Mouse (Mus musculus): Measurements from ENCODE around the gene Fdxr. TPM values are rescaled to one million over a fixed set of nuclear protein-coding genes. Genes with fewer than 3 reads are reported as not detected.

Fdxr gene
- polyA plus RNA-seq, 1 experiment from 2014 or later, result 17.6 TPM

- Histone ChIP-seq H3K36me3 (replicated peaks) (peaks cover 27% of the 10 kb centered on the region), H3K4me1 (peaks cover 68% of the 10 kb centered on the region), H3K9me3 (no peaks in the 10 kb centered on the region), H3K4me3 (no peak overlapping the region), H3K27ac (replicated peaks) (no peak overlapping the region), H3K27me3 (replicated peaks; ENCODE audit: low read depth, poor library complexity, severe bottlenecking) (peaks cover 81% of the 10 kb centered on the region)
- DNase-seq (ENCODE audit: low spot score), result no peak
- 85% methylated on average over 8 of the region's 8 CpGs for WGBS
These were observed 32.0 kb downstream of the Fdxr start for GRCm38 (mm10) chr11:115244840-115245239.

GRCm38 (mm10) chr11:115243783-115244182 is 33.1 kb downstream of the Fdxr start:
- Histone ChIP-seq H3K36me3 (replicated peaks) (peaks cover 27% of the 10 kb centered on the region), H3K27ac (replicated peaks) (0 out of 2 replicates have a peak overlapping the region, but pooled peaks have one; percentile 30), H3K4me1 (peaks cover 64% of the 10 kb centered on the region), H3K9me3 (no peaks in the 10 kb centered on the region), H3K27me3 (replicated peaks; ENCODE audit: low read depth, poor library complexity, severe bottlenecking) (peaks cover 80% of the 10 kb centered on the region), H3K4me3 (no peak overlapping the region)
- no peak for DNase-seq (ENCODE audit: low spot score)
- WGBS, result 90% methylated on average over 12 of the region's 12 CpGs

- Histone ChIP-seq H3K9me3 (no peaks in the 10 kb centered on the region), H3K36me3 (replicated peaks) (peaks cover 27% of the 10 kb centered on the region), H3K4me1 (peaks cover 65% of the 10 kb centered on the region), H3K27me3 (replicated peaks; ENCODE audit: low read depth, poor library complexity, severe bottlenecking) (peaks cover 69% of the 10 kb centered on the region), H3K27ac (replicated peaks) (no peak overlapping the region), H3K4me3 (no peak overlapping the region)
- 68% methylated on average over 3 of the region's 3 CpGs for WGBS
- no peak for DNase-seq (ENCODE audit: low spot score)
These were observed 34.1 kb downstream of the Fdxr start for GRCm38 (mm10) chr11:115242746-115243145.

DNA sequence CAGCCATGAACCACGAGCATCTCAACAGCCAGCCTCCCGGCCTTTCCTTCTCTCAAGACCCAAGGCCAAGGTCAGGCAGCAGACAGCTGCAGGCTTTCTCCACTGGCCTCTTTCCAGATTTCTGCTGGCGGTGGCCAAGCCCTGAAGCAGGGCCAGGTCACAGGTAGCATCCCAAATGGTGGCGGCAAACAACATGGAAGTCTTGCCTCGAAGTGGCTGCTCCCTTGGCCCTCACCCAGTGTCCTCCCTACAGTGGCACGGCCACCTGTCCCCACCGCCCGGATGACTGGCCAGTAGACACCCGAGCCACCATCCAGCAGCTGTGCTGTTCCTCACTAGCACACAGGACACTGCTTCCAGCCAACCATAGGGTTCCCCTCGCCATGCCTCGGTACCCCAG is 35.4 kb downstream of the Fdxr start:
- Histone ChIP-seq H3K27me3 (replicated peaks; ENCODE audit: low read depth, poor library complexity, severe bottlenecking) (peaks cover 58% of the 10 kb centered on the region), H3K27ac (replicated peaks) (no peak overlapping the region), H3K9me3 (no peaks in the 10 kb centered on the region), H3K4me1 (peaks cover 60% of the 10 kb centered on the region), H3K36me3 (replicated peaks) (peaks cover 27% of the 10 kb centered on the region), H3K4me3 (no peak overlapping the region)
- WGBS, result 83% methylated on average over 11 of the region's 11 CpGs
- no peak for DNase-seq (ENCODE audit: low spot score)

GRCm38 (mm10) chr11:115236570-115236969 is 40.3 kb downstream of the Fdxr start:
- H3K9me3 ChIP-seq, result no peaks in the 10 kb centered on the region
- H3K36me3 ChIP-seq (replicated peaks), result no peaks in the 10 kb centered on the region; the same call in 1 of the 2 replicates
- peaks cover 53% of the 10 kb centered on the region for H3K27me3 ChIP-seq (replicated peaks; ENCODE audit: low read depth, poor library complexity, severe bottlenecking)
- no peak for DNase-seq (ENCODE audit: low spot score)
- H3K4me3 ChIP-seq, result no peak overlapping the region
- 68% methylated on average over 5 of the region's 5 CpGs for WGBS
- peaks cover 66% of the 10 kb centered on the region for H3K4me1 ChIP-seq
- H3K27ac ChIP-seq (replicated peaks), result peak overlapping the region; percentile 57; the same call in 1 of the 2 replicates

GRCm38 (mm10) chr11:115234320-115235044 is 42.4 kb downstream of the Fdxr start:
- 84% methylated on average over 15 of the region's 15 CpGs for WGBS
- Histone ChIP-seq H3K9me3 (no peaks in the 10 kb centered on the region), H3K27ac (replicated peaks) (no peak overlapping the region; the same call in 1 of the 2 replicates), H3K27me3 (replicated peaks; ENCODE audit: low read depth, poor library complexity, severe bottlenecking) (peaks cover 59% of the 10 kb centered on the region), H3K36me3 (replicated peaks) (no peaks in the 10 kb centered on the region; the same call in 1 of the 2 replicates), H3K4me3 (no peak overlapping the region), H3K4me1 (peaks cover 79% of the 10 kb centered on the region)
- no peak for DNase-seq (ENCODE audit: low spot score)

DNA sequence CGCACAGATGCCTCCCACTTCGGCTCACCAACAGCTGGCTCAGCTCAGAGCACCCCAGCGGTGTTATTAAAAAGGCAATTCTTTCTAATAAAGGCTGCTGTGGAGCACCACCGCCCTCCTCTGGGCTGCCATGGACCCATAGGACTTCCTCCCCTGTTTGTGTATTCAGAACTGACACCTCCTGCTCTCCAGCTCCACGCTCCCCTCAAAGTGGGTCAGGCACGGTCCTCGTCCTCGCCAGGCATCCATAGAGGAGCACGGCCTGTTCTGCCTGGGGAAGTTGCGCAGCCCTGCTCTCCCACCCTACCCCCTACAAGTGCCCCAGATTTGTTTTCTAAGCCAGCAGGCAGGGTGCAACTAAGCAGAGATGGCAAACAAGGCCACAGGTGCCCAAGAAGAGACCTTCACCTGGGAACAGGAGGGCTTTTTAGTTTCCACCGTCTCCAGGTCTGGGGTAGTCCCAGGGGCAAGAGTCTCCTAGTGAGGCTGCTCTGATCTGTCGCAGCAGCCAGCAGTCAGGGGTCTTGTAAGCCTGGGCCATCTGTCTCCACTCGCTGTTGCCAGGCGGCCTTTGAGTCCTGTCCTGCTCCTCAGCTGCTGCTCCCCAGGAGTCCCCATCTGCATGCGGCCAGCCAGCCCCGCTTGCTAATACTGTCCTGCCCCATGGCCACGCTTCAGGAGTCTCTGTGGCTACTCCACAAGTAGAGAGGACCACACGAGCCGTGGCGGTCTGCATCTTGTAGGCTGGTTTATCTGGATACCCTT is 43.1 kb downstream of the Fdxr start:
- Histone ChIP-seq H3K4me1 (peaks cover 84% of the 10 kb centered on the region), H3K4me3 (no peak overlapping the region), H3K27me3 (replicated peaks; ENCODE audit: low read depth, poor library complexity, severe bottlenecking) (peaks cover 61% of the 10 kb centered on the region), H3K27ac (replicated peaks) (peak overlapping the region; percentile 26; the same call in 1 of the 2 replicates), H3K36me3 (replicated peaks) (peaks cover under 1% of the 10 kb centered on the region; the same call in 1 of the 2 replicates), H3K9me3 (no peaks in the 10 kb centered on the region)
- 59% methylated on average over 20 of the region's 20 CpGs for WGBS
- no peak for DNase-seq (ENCODE audit: low spot score)

- Histone ChIP-seq H3K9me3 (no peaks in the 10 kb centered on the region), H3K36me3 (replicated peaks) (peaks cover 4% of the 10 kb centered on the region; the same call in 1 of the 2 replicates), H3K27ac (replicated peaks) (no peak overlapping the region), H3K4me1 (peaks cover 87% of the 10 kb centered on the region), H3K4me3 (no peak overlapping the region), H3K27me3 (replicated peaks; ENCODE audit: low read depth, poor library complexity, severe bottlenecking) (peaks cover 69% of the 10 kb centered on the region)
- no peak for DNase-seq (ENCODE audit: low spot score)
- WGBS, result 75% methylated on average over 5 of the region's 5 CpGs
These were observed 44.0 kb downstream of the Fdxr start for GRCm38 (mm10) chr11:115232889-115233288.

DNA sequence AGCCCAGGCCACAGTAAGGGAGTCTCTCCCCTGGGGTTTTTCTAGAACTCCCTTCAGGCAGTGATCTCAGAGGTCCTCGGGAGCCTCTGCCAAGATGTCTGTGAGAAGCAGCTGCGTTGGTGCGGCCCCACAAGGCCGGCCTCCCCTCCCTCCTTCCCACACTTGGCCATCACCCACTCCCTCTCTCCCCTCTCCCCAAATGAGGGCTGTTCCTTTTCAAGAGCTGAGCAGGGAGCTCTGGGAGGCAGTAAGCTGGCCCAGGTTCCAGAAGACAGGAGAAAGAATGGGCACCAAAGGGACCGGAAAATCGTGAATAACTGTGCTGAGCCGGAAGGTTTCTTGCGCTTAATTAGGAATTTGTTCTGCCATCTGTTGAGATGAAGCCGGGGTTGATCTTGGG is 44.9 kb downstream of the Fdxr start:
- no peak overlapping the region for H3K4me3 ChIP-seq
- H3K4me1 ChIP-seq, result peaks cover 93% of the 10 kb centered on the region
- H3K27ac ChIP-seq (replicated peaks), result 0 out of 2 replicates have a peak overlapping the region, but pooled peaks have one; percentile 26
- H3K36me3 ChIP-seq (replicated peaks), result peaks cover 4% of the 10 kb centered on the region; the same call in 1 of the 2 replicates
- no peak for DNase-seq (ENCODE audit: low spot score)
- H3K9me3 ChIP-seq, result no peaks in the 10 kb centered on the region
- 63% methylated on average over 9 of the region's 9 CpGs for WGBS
- peaks cover 72% of the 10 kb centered on the region for H3K27me3 ChIP-seq (replicated peaks; ENCODE audit: low read depth, poor library complexity, severe bottlenecking)

DNA sequence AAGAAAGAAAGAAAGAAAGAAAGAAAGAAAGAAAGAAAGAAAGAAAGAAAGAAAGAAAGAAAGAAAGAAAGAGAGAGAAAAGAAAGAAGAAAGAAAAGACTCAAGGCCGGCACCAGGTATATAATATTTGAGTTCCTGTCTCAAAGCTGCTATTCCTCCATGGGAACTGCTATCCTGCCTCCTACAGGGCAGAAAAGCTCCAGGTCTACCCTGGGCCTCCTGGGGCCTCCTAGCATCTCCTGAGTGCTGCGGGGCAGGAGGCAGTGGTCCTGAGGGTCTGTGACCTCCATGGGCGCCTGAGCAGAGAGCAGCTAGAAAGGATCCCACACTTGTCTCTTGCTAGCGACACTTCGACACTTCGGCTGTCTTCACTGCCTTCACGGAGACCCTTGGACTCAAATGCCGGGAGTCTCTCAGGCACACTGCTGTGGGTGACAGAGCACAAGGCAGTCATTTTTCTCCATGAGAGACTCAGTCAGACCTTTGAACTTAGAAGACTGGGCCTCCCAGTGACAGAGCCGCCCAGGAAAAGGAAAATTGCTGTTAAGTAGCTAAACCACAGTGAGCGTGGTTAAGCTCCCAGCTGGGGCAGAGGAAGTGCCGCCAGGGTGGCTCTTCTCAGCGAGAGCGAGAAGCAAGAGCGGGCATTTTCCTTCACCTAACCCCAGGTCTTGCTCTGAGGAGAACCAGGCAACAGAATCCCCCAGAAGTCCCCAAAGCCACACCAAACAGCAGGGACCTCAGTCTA is 45.5 kb downstream of the Fdxr start:
- Histone ChIP-seq H3K36me3 (replicated peaks) (peaks cover 4% of the 10 kb centered on the region; the same call in 1 of the 2 replicates), H3K27ac (replicated peaks) (peak overlapping the region; percentile 26; the same call in 1 of the 2 replicates), H3K4me3 (no peak overlapping the region), H3K27me3 (replicated peaks; ENCODE audit: low read depth, poor library complexity, severe bottlenecking) (peaks cover 69% of the 10 kb centered on the region), H3K9me3 (no peaks in the 10 kb centered on the region), H3K4me1 (peaks cover 93% of the 10 kb centered on the region)
- no peak for DNase-seq (ENCODE audit: low spot score)
- WGBS, result 44% methylated on average over 14 of the region's 14 CpGs

- peak overlapping the region; percentile 24; the same call in 1 of the 2 replicates for H3K27ac ChIP-seq (replicated peaks)
- peaks cover 75% of the 10 kb centered on the region for H3K27me3 ChIP-seq (replicated peaks; ENCODE audit: low read depth, poor library complexity, severe bottlenecking)
- no peaks in the 10 kb centered on the region for H3K9me3 ChIP-seq
- no peak overlapping the region for H3K4me3 ChIP-seq
- H3K4me1 ChIP-seq, result peaks cover 95% of the 10 kb centered on the region
- H3K36me3 ChIP-seq (replicated peaks), result peaks cover 4% of the 10 kb centered on the region; the same call in 1 of the 2 replicates
- WGBS, result 44% methylated on average over 15 of the region's 15 CpGs
- DNase-seq (ENCODE audit: low spot score), result no peak
These were observed 47.6 kb downstream of the Fdxr start for GRCm38 (mm10) chr11:115229021-115229930.
